Mouse (Mus musculus) cortical plate, adult 2 months (tissue): ENCODE data around the gene Slc25a16.

Source experiments
- CTCF ChIP-seq: fragments of 200-500 bp; IDR thresholded peaks from 2 replicates; pipeline ENCODE4 v1.5.1; 2011; ENCODE audit warnings: mild to moderate bottlenecking, control low read depth, low read length; ENCODE audit not compliant: insufficient read depth; ENCODE audit errors: extremely low read depth
- POLR2A ChIP-seq: fragments of 200-500 bp; IDR thresholded peaks from 2 replicates; pipeline ENCODE4 v1.6.1; 2011; ENCODE audit warnings: mild to moderate bottlenecking, low read length, control low read depth; ENCODE audit not compliant: insufficient read depth; ENCODE audit errors: extremely low read depth

- TF ChIP-seq POLR2A: peak; percentile 65; the same call in 1 of the 2 replicates
- TF ChIP-seq CTCF: peak; percentile 31; the same call in 1 of the 2 replicates
Observed at GRCm38 (mm10) chr10:62980039-62980954, 59.9 kb downstream of the Slc25a16 start, which contains the start of gene Rufy2.
